Mouse (Mus musculus): ENCODE measurements around the gene Taf12. TPM values are rescaled to one million over a fixed set of nuclear protein-coding genes. Genes with fewer than 3 reads are reported as not detected.

The Taf12 gene
- polyA plus RNA-seq (2017; shearing (Covaris generic)), result 80.0 TPM

GRCm38 (mm10) chr4:132274156-132274862 is at the start of gene Taf12:
Gene Taf12, plus strand, starts transcription at chr4:132274375.

GRCm38 (mm10) chr4:132261514-132262357 is 12.4 kb upstream of the Taf12 start, which contains the start of gene Gmeb1:
Gene Gmeb1, minus strand, starts transcription at chr4:132261602.

GRCm38 (mm10) chr4:132302939-132303479 is 28.8 kb downstream of the Taf12 start, which contains the start of gene Rab42:
Gene Rab42, minus strand, starts transcription at chr4:132303385.

GRCm38 (mm10) chr4:132329115-132329834 is 55.1 kb downstream of the Taf12 start, which contains the start of gene Trnau1ap:
Gene Trnau1ap, minus strand, starts transcription at chr4:132329538.

Other genes starting within 250 kb of the Taf12 start
- 0.11 TPM for gene Gm10300, start 199.7 kb upstream of the Taf12 start, polyA plus RNA-seq (2017; shearing (Covaris generic))
- 77.1 TPM for gene Epb41, start 199.1 kb upstream of the Taf12 start, polyA plus RNA-seq (2017; shearing (Covaris generic))
- not detected for gene Oprd1, start 129.9 kb upstream of the Taf12 start, polyA plus RNA-seq (2017; shearing (Covaris generic))
- 124 TPM for gene Ythdf2, start 62.1 kb upstream of the Taf12 start, polyA plus RNA-seq (2017; shearing (Covaris generic))
- gene Gmeb1, start 12.8 kb upstream of the Taf12 start, polyA plus RNA-seq (2017; shearing (Covaris generic)), result 6.3 TPM
- 0.24 TPM for gene Rab42, start 29.0 kb downstream of the Taf12 start, polyA plus RNA-seq (2017; shearing (Covaris generic))
- gene Trnau1ap, start 55.2 kb downstream of the Taf12 start, polyA plus RNA-seq (2017; shearing (Covaris generic)), result 78.8 TPM
- 28.4 TPM for gene Rcc1, start 79.2 kb downstream of the Taf12 start, polyA plus RNA-seq (2017; shearing (Covaris generic))
- gene Phactr4, start 148.1 kb downstream of the Taf12 start, polyA plus RNA-seq (2017; shearing (Covaris generic)), result 3.0 TPM
- gene Med18, start 189.5 kb downstream of the Taf12 start, polyA plus RNA-seq (2017; shearing (Covaris generic)), result 27.3 TPM
- gene Sesn2, start 236.1 kb downstream of the Taf12 start, polyA plus RNA-seq (2017; shearing (Covaris generic)), result 8.3 TPM

All from CD4-positive, CD25-positive, alpha-beta regulatory T cell (primary cell).